In the genomic region with DNA sequence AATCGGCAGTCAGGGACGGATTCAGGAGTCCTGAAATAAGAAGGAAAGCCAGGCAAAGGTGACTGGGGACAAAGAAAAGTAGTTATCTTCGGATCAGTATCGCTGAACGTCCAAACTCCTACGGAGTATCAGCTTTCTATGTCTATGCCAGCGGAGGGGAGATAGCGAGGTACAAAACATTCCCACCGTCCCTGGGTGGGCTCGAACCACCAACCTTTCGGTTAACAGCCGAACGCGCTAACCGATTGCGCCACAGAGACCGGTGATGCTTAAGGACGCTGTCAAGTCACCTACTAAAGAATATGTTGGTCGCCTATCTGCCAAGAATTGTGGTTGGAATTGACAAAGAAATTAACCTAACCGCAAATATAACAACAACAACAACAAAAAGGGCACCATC, we compare ENCODE assay signal across 8 mouse cellular contexts. TPM values are rescaled to one million over a fixed set of nuclear protein-coding genes. Genes with fewer than 3 reads are reported as not detected.
DNase-seq lines count a peak whose midpoint lies in the region; ATAC-seq and TF ChIP-seq lines count a peak whose summit lies in the region.

No protein-coding gene starts in this region.

- H3K36me3 ChIP-seq in G1E (replicated peaks), result no peaks in the 10 kb centered on the region
- no peaks in the 10 kb centered on the region for H3K36me3 ChIP-seq in lung, embryonic 16.5 days (ENCODE audit: control insufficient read depth, insufficient read depth, low read length)

- no peak for DNase-seq in G1E (ENCODE audit: low spot score)
- peak; percentile 96 for DNase-seq in cerebellum, adult 8-10 months
- DNase-seq in forelimb bud, embryonic 11.5 days (ENCODE audit: low read depth, low spot score), result peak; percentile 85
- peak; percentile 87 for DNase-seq in layer of hippocampus, adult 9-10 months (ENCODE audit: low spot score)
- DNase-seq in ovary, adult 18-20 months (ENCODE audit: low spot score), result peak; percentile 64
- peak; percentile 86 for DNase-seq in thymus, postnatal 0 days (ENCODE audit: low spot score)

- H3K9me3 ChIP-seq in G1E (replicated peaks), result no peaks in the 10 kb centered on the region
- H3K9me3 ChIP-seq in lung, embryonic 16.5 days (ENCODE audit: control insufficient read depth, low read length), result no peaks in the 10 kb centered on the region

- 0 out of 2 replicates have a peak, but pooled peaks have one; percentile 11 for ATAC-seq in G1E (ENCODE audit: extremely low read depth, insufficient number of reproducible peaks, low FRiP score, poor library complexity, severe bottlenecking)
- peak; percentile 20 to 40; a peak in 3 of 4 replicates for ATAC-seq in hematopoietic stem cell, adult 5-6 weeks (replicated peaks in 1 of 2; ENCODE audit: insufficient read depth in 1 of 2, low FRiP score in 2 of 2, low TSS enrichment in 1 of 2, low read depth in 1 of 2, poor library complexity in 2 of 2, severe bottlenecking in 2 of 2)
- peak; percentile 46; the same call in 1 of the 2 replicates for ATAC-seq in lung, embryonic 16.5 days (ENCODE audit: low read depth)

- peaks cover 14% of the 10 kb centered on the region; the same call in 1 of the 2 replicates for H3K27me3 ChIP-seq in G1E (ENCODE audit: insufficient read depth, low read length)
- peaks cover 5% of the 10 kb centered on the region; the same call in 1 of the 2 replicates for H3K27me3 ChIP-seq in lung, embryonic 16.5 days (ENCODE audit: control insufficient read depth, insufficient read depth, low read depth, low read length)

- no peak for TF ChIP-seq CTCF in G1E (IDR thresholded peaks at IDR 0.05; ENCODE audit: low read depth, low read length)

- peak overlapping the region; percentile 44 for H3K9ac ChIP-seq in lung, embryonic 16.5 days (ENCODE audit: low read length)

- under 1% methylated on average over 20 of the region's 20 CpGs for WGBS in lung, embryonic 16.5 days

- peak overlapping the region; percentile 88 for H3K4me2 ChIP-seq in lung, embryonic 16.5 days (ENCODE audit: low read depth, low read length)

- peaks cover 38% of the 10 kb centered on the region for H3K4me1 ChIP-seq in G1E (ENCODE audit: insufficient read depth, low read depth, low read length)
- H3K4me1 ChIP-seq in lung, embryonic 16.5 days (replicated peaks; ENCODE audit: control insufficient read depth, insufficient read depth, low read length), result peaks cover 9% of the 10 kb centered on the region; the same call in 1 of the 2 replicates

- H3K27ac ChIP-seq in lung, embryonic 16.5 days (ENCODE audit: low read length), result no peak overlapping the region

- H3K4me3 ChIP-seq in G1E (ENCODE audit: low read depth, low read length), result peak overlapping the region; percentile 70
- peak overlapping the region; percentile 58 for H3K4me3 ChIP-seq in lung, embryonic 16.5 days (ENCODE audit: low read length)

RNA-seq across cellular contexts. Expression of gene Fcgr4, which starts 15.0 kb away (rescaled TPM):
- total RNA-seq in G1E (2014; fragmentation: Nextera tagmentation), result not detected in 2 replicates
- 0.12 and 0.22 TPM in 2 replicates for total RNA-seq in G1E (2017)
- 0.03 TPM in 1 of 2 replicates, not detected in the other for polyA plus RNA-seq in G1E (2012)
- total RNA-seq in hematopoietic stem cell, adult 5-6 weeks (2017), result 1.1 and 6.9 TPM in 2 replicates
- 0.39 and 0.84 TPM in 2 replicates for polyA plus RNA-seq in lung, embryonic 16.5 days (2015; fragmentation: Nextera tagmentation; extraction: Ambion mirVana)
- 1.4 and 1.6 TPM in 2 replicates for polyA plus RNA-seq in thymus, postnatal 0 days (2015; fragmentation: Nextera tagmentation; extraction: Ambion mirVana)

RNA-seq across cellular contexts. Expression of gene Fcgr3, which starts 31.0 kb away (rescaled TPM):
- total RNA-seq in G1E (2014; fragmentation: Nextera tagmentation), result 7.3 and 9.3 TPM in 2 replicates
- 99.6 and 123 TPM in 2 replicates for total RNA-seq in G1E (2017)
- polyA plus RNA-seq in G1E (2012), result 0.91 and 1.5 TPM in 2 replicates
- 30.2 and 49.4 TPM in 2 replicates for total RNA-seq in hematopoietic stem cell, adult 5-6 weeks (2017)
- 12.7 and 19.3 TPM in 2 replicates for polyA plus RNA-seq in lung, embryonic 16.5 days (2015; fragmentation: Nextera tagmentation; extraction: Ambion mirVana)
- polyA plus RNA-seq in thymus, postnatal 0 days (2015; fragmentation: Nextera tagmentation; extraction: Ambion mirVana), result 18.0 and 21.4 TPM in 2 replicates

RNA-seq across cellular contexts. Expression of gene Fcgr2b, which starts 57.4 kb away (rescaled TPM):
- total RNA-seq in G1E (2014; fragmentation: Nextera tagmentation) (5.5 and 5.8 TPM in 2 replicates), G1E (2017) (20.5 and 22.1 TPM in 2 replicates)
- 0.24 and 0.46 TPM in 2 replicates for polyA plus RNA-seq in G1E (2012)
- total RNA-seq in hematopoietic stem cell, adult 5-6 weeks (2017), result 18.5 and 26.0 TPM in 2 replicates
- 3.0 and 4.2 TPM in 2 replicates for polyA plus RNA-seq in lung, embryonic 16.5 days (2015; fragmentation: Nextera tagmentation; extraction: Ambion mirVana)
- polyA plus RNA-seq in thymus, postnatal 0 days (2015; fragmentation: Nextera tagmentation; extraction: Ambion mirVana), result 14.4 and 15.2 TPM in 2 replicates
